Mouse (Mus musculus) intestine, embryonic 16.5 days (tissue): ENCODE results near the gene Msx3. TPM values are rescaled to one million over a fixed set of nuclear protein-coding genes. Genes with fewer than 3 reads are reported as not detected.
A peak's percentile ranks its signal among the peaks of the same experiment; 100 is the strongest.

Source experiments
- ATAC-seq: fragments of 200-750 bp; cut with Nextera tagmentation; 2 replicates; pipeline ENCODE4 v1.8.0; 2017; ENCODE audit warnings: moderate TSS enrichment, moderate library complexity
- H3K27ac ChIP-seq: fragments of 300-500 bp; sonication (generic); 2 replicates; pipeline ENCODE4 v1.5.1; 2014; ENCODE audit warnings: mild to moderate bottlenecking, low read length
- H3K27me3 ChIP-seq: fragments of 300-500 bp; sonication (generic); replicated peaks from 2 replicates; pipeline ENCODE4 v1.6.1; 2014; ENCODE audit warnings: low read length, control low read depth, mixed read lengths; ENCODE audit not compliant: control insufficient read depth, insufficient read depth
- H3K36me3 ChIP-seq: fragments of 300-500 bp; sonication (generic); 2 replicates; pipeline ENCODE4 v1.6.1; 2014; ENCODE audit warnings: low read length, control low read depth; ENCODE audit not compliant: control insufficient read depth, insufficient read depth
- H3K4me1 ChIP-seq: fragments of 300-500 bp; sonication (generic); 2 replicates; pipeline ENCODE4 v1.6.1; 2014; ENCODE audit warnings: low read length, control low read depth, mixed read lengths; ENCODE audit not compliant: control insufficient read depth, insufficient read depth
- H3K4me2 ChIP-seq: fragments of 300-500 bp; sonication (generic); 2 replicates; pipeline ENCODE4 v1.6.1; 2014; ENCODE audit warnings: low read depth, low read length, control low read depth
- H3K4me3 ChIP-seq: fragments of 300-500 bp; sonication (generic); 2 replicates; pipeline ENCODE4 v1.5.1; 2014; ENCODE audit warnings: mild to moderate bottlenecking, low read length
- H3K9ac ChIP-seq: fragments of 300-500 bp; sonication (generic); 2 replicates; pipeline ENCODE4 v1.6.1; 2014; ENCODE audit warnings: low read depth, low read length
- H3K9me3 ChIP-seq: fragments of 300-500 bp; sonication (generic); 2 replicates; pipeline ENCODE4 v1.6.1; 2016; ENCODE audit warnings: low read length, control low read depth; ENCODE audit not compliant: control insufficient read depth
- WGBS: fragments of 180-500 bp; shearing (Covaris S2); extraction: QIAGEN DNeasy Blood & Tissue Kit; methylation state at CpG from one replicate; pipeline ENCODE4 v1.1.7; 2014; 5-methylcytosine and 5-hydroxymethylcytosine counted together
- polyA plus RNA-seq: library from polyadenylated mRNA; unstranded; fragments of >200 nt; fragmentation: Nextera tagmentation; extraction: Ambion mirVana; gene quantifications from 2 replicates; pipeline ENCODE4 v1.2.1, GENCODE M21; 2015

Msx3 gene
- polyA plus RNA-seq, 1 experiment from 2014 or later, result not detected

DNA sequence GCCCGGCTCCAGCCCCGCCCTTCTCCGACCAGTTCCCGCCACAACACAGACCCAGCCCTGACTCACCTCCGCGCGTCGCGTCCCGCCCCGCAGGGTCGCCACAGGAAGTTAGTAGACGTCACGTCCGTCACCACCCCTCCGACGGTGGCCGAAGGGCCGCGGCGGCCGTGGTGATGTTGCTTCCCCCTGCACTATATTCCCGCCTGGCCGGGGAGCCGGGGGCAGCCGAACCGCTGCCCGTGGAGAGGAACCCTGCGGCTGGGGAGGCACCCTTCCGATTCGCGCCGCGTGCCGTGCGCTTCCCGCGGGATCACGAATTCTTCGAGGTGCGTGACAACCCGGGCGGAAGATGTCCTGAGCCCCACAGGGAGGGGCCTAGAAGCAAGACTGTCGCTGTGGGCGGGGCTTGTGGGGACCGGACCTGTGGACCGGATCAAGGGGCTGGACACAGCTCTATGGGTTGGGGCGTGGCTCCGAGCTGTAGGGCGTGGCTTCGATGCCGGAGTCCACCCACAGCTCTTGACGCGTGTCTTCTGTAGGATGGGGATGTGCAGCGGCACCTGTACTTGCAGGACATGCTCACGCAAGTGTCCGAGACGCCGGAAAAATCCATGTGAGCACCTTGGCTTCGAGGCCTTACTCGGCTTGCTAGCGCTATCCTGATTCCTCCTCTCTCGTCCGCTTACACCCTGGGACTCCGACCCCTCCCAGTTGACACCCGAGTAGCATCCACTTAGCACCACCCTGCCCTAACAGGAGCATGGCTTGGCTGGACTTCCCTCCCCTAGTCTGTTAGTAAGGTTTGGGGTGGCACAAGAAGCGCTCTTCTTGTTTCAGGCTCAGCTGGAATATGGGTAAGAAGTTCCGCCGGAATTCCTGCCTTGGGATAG lies 12.4 kb downstream of the Msx3 start, which contains the start of the genes Zfp511 and Tubgcp2:
TSS of gene Zfp511 (plus strand) at position 111 of the 890 bp plus-strand sequence.
TSS of gene Tubgcp2 (minus strand) at position 389 of the 890 bp plus-strand sequence.
- Histone ChIP-seq H3K36me3 (no peaks in the 10 kb centered on the region), H3K4me2 (peak within 1 kb of the TSS; percentile 92), H3K4me3 (peak within 1 kb of the TSS; percentile 83), H3K27ac (peak within 1 kb of the TSS; percentile 89), H3K9me3 (no peaks in the 10 kb centered on the region), H3K9ac (peak within 1 kb of the TSS; percentile 84), H3K4me1 (peaks cover 12% of the 10 kb centered on the region), H3K27me3 (no peaks in the 10 kb centered on the region)
- peak; percentile 99 for ATAC-seq
- WGBS, result 1% methylated on average over 69 of the region's 69 CpGs

DNA sequence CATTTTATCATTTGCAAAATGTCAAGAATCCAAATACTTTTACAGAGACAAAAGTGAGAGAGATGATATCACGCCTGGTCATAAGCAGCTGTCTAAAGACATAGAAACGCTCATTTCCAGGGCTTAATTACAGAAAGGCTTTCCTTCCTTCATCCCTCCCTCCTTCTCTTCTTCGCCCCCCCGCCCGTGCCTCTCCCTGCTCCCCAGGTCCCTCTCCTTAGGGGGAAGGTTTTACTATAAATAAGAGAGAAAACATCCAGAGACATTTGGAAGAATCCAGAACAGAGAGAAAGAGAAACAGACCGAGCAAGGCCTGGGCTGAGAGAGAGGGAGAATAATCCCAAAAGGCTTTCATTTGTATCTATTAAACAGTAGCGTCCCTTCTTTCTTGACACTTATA lies 13.4 kb downstream of the Msx3 start:
- peak overlapping the region; percentile 92 for H3K4me2 ChIP-seq
- WGBS, result 18% methylated on average over 7 of the region's 7 CpGs

DNA sequence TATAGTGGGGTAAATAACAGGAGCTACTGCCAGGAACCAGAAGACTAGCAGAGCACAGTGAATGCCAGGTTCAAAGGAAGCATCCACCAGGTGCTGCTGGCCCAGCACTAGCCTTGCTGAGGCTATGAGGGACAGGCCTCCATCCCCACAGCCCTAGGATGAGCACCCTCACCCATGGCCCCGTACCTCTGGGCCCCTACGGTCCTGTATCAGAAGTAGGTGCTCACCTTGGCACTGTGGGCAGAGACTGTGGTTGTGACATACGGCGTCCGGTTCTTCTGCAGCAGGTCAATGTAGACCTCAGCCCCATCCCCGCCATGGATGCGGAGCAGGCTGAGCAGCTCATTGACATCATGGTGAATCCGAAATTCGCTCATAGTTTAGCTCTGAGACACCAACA lies 15.5 kb downstream of the Msx3 start:
- no peak overlapping the region for H3K9ac ChIP-seq
- H3K4me3 ChIP-seq, result no peak overlapping the region
- H3K27me3 ChIP-seq, result no peaks in the 10 kb centered on the region
- ATAC-seq, result no peak
- 94% methylated on average over 9 of the region's 9 CpGs for WGBS
- H3K4me1 ChIP-seq, result peaks cover 12% of the 10 kb centered on the region
- no peak overlapping the region for H3K27ac ChIP-seq
- H3K4me2 ChIP-seq, result no peak overlapping the region
- H3K36me3 ChIP-seq, result peaks cover 22% of the 10 kb centered on the region
- H3K9me3 ChIP-seq, result no peaks in the 10 kb centered on the region

More for the DNA sequence above, 13.4 kb downstream of the Msx3 start:
- peak overlapping the region; percentile 84 for H3K9ac ChIP-seq
- peaks cover 12% of the 10 kb centered on the region for H3K4me1 ChIP-seq
- H3K4me3 ChIP-seq, result peak overlapping the region; percentile 83
- no peaks in the 10 kb centered on the region for H3K9me3 ChIP-seq
- H3K27me3 ChIP-seq, result no peaks in the 10 kb centered on the region
- H3K27ac ChIP-seq, result peak overlapping the region; percentile 89; the same call in 1 of the 2 replicates
- no peak for ATAC-seq
- H3K36me3 ChIP-seq, result 0 out of 2 replicates have a peak, but pooled peaks cover 8% of the 10 kb centered on the region

DNA sequence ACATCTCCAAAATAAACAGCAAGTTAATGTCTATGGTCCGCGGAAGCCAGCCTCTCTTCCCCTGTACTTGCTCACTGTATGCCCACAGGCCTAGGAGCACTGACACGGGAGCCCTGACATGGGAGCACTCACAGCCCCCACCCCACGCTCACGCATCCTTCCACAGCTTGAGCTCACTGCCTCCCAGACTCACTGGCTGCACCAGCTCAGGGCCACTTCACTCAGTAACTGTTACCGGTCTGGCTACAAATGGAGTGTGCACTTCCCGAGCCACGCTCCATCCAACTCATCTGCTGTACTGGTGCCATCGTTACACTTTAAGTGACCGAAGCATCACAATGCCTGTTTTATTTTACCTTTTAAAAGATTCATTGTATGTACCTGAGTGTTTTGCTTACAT lies 16.5 kb downstream of the Msx3 start:
- WGBS, result 94% methylated on average over 10 of the region's 10 CpGs
- Histone ChIP-seq H3K27me3 (no peaks in the 10 kb centered on the region), H3K9ac (no peak overlapping the region), H3K9me3 (0 out of 2 replicates have a peak, but pooled peaks cover 4% of the 10 kb centered on the region), H3K4me2 (no peak overlapping the region), H3K4me3 (no peak overlapping the region), H3K4me1 (peaks cover 11% of the 10 kb centered on the region), H3K36me3 (peaks cover 27% of the 10 kb centered on the region), H3K27ac (no peak overlapping the region)
- no peak for ATAC-seq

DNA sequence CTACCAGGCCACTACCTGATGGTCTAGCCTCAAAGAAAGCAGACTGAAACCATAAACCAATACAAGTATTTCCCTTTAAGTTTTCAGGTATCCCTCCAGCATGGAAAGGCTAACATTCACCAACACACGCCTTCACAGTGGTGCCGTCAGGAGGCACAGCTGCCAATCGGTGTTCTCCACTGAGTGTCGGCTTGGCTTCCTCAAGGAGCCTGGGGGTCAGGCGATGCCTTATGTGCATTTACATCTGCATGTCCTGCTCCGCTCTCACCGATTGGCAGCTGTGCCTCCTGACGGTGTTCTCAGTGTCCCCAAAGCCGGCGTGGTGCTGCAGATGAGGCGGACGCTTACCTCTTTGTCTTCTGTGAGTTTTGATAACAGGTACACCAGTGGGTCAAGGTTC lies 17.1 kb downstream of the Msx3 start:
- no peak overlapping the region for H3K4me3 ChIP-seq
- H3K27me3 ChIP-seq, result no peaks in the 10 kb centered on the region
- H3K27ac ChIP-seq, result no peak overlapping the region
- H3K9me3 ChIP-seq, result 0 out of 2 replicates have a peak, but pooled peaks cover 4% of the 10 kb centered on the region
- no peak for ATAC-seq
- H3K9ac ChIP-seq, result no peak overlapping the region
- H3K4me2 ChIP-seq, result no peak overlapping the region
- peaks cover 5% of the 10 kb centered on the region; the same call in 1 of the 2 replicates for H3K4me1 ChIP-seq
- H3K36me3 ChIP-seq, result peaks cover 27% of the 10 kb centered on the region
- 94% methylated on average over 12 of the region's 12 CpGs for WGBS

DNA sequence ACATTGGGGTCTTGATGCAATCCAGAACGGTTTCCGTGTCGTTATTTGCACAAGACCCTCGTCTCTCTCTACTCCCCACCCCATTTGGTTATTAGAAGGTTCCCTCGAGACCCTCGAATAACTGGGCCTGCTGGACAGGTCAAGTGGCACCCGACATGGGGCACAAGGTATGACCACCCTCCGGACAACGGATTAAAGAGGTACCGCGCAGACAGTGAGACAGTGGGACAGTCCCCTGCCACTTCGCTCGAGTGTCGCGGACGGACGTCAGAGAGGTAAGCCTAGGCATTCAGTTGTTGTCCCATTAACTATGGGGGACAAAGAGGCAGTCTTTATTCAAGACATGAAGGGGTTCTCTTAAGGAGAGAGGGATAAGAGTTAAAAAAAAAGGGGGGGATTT lies 37.6 kb downstream of the Msx3 start:
- no peaks in the 10 kb centered on the region for H3K36me3 ChIP-seq
- H3K4me1 ChIP-seq, result no peaks in the 10 kb centered on the region
- H3K9ac ChIP-seq, result no peak overlapping the region
- H3K27ac ChIP-seq, result no peak overlapping the region
- 97% methylated on average over 17 of the region's 17 CpGs for WGBS
- no peaks in the 10 kb centered on the region for H3K27me3 ChIP-seq
- no peak overlapping the region for H3K4me2 ChIP-seq
- ATAC-seq, result no peak
- H3K9me3 ChIP-seq, result no peaks in the 10 kb centered on the region
- H3K4me3 ChIP-seq, result no peak overlapping the region

DNA sequence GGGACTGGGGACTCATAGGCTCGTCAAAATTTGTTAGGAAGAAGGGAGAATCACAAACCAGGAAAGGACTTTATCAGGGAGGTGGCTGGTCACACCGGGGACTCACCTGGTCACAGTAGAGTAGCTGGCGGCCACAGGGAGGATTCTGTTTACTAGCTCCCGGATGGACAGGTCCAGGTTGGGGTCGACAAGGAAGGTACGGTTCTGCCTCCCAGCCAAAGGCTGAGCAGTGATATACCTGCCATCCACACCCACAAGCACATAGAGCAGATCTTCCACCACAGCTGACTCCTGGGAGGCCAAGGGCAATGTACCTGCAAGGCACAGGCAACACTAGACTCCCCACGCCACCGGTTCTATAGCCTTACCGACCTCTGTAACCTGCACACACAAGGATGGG lies 41.1 kb downstream of the Msx3 start:
- Histone ChIP-seq H3K4me1 (no peaks in the 10 kb centered on the region), H3K4me3 (no peak overlapping the region), H3K27me3 (no peaks in the 10 kb centered on the region), H3K4me2 (no peak overlapping the region), H3K9me3 (no peaks in the 10 kb centered on the region), H3K36me3 (peaks cover 14% of the 10 kb centered on the region; the same call in 1 of the 2 replicates), H3K9ac (no peak overlapping the region), H3K27ac (no peak overlapping the region)
- no peak for ATAC-seq
- 93% methylated on average over 9 of the region's 9 CpGs for WGBS

DNA sequence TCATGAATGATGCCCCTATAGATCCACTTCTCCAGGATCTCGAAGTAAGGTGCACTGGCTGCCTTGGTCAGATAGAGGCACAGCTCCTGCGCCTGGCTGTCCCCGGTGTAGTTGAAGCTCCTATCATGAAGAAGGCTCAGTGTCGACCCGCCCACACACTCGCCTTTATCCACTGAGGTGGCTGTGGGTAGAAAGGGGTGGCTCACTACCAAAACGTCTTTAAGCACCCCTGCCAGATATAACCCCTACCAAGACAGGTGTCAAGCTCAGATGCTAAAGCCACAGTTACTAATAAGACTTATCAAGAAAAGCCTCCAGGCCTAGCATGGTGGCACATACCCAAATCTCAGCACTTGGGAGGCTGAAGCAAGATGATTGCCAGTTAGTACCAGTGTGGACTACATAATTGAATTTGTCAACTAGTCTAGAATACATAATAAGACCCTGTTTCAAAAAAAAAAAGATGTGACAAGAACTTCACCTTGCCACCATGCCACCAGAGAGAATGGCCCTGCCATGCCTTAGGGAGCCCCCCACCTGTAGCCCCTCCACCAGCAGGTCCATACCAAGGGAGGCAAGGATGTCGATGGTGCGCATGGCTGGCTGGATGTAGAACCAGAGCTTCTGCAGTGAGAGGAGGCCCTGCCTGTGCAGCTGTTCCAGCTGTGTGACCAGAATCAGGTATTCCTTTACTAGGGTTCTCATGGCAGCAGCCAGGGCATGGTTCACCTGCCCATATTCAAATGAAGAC lies 41.9 kb downstream of the Msx3 start:
- Histone ChIP-seq H3K9me3 (no peaks in the 10 kb centered on the region), H3K27me3 (no peaks in the 10 kb centered on the region), H3K36me3 (peaks cover 14% of the 10 kb centered on the region; the same call in 1 of the 2 replicates), H3K27ac (no peak overlapping the region), H3K4me2 (no peak overlapping the region), H3K4me3 (no peak overlapping the region), H3K4me1 (no peaks in the 10 kb centered on the region), H3K9ac (no peak overlapping the region)
- WGBS, result 95% methylated on average over 9 of the region's 9 CpGs
- ATAC-seq, result no peak

DNA sequence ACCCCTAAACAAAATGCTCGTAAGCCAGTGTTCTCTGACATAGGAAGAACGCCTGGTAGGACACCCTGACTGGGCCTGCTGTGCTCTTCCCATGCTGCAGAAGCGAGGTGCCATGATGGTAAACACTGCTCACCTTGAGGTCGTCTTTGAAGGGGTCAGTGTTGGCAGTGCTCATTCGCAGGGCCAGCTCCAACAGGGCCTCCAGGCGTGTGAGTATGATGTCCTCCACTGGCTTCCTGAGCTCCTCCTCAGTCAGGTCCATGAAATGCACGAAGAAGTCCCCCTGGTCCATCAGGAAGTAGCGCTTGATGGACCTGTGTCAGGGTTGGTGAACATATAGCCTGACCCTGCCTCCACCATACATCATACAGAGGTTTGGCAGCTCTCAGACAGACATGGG lies 44.2 kb downstream of the Msx3 start:
- H3K9ac ChIP-seq, result no peak overlapping the region
- no peaks in the 10 kb centered on the region for H3K27me3 ChIP-seq
- WGBS, result 86% methylated on average over 8 of the region's 8 CpGs
- ATAC-seq, result no peak
- H3K4me3 ChIP-seq, result no peak overlapping the region
- no peak overlapping the region for H3K4me2 ChIP-seq
- H3K36me3 ChIP-seq, result peaks cover 19% of the 10 kb centered on the region
- H3K4me1 ChIP-seq, result no peaks in the 10 kb centered on the region
- H3K9me3 ChIP-seq, result no peaks in the 10 kb centered on the region
- H3K27ac ChIP-seq, result no peak overlapping the region
